Mouse (Mus musculus): ENCODE results near the gene Pdcl3. TPM values are rescaled to one million over a fixed set of nuclear protein-coding genes. Genes with fewer than 3 reads are reported as not detected.

The Pdcl3 gene
- polyA plus RNA-seq, 1 experiment from 2014 or later = 139 TPM

- no peak for ATAC-seq
- Histone ChIP-seq H3K9me3 (ENCODE audit: low read length) (no peaks in the 10 kb centered on the region), H3K9ac (replicated peaks; ENCODE audit: low read depth) (no peak overlapping the region), H3K4me3 (ENCODE audit: low read depth, low read length) (no peak overlapping the region), H3K27ac (ENCODE audit: low read length) (no peak overlapping the region), H3K4me1 (ENCODE audit: insufficient read depth, low read depth, low read length) (0 out of 2 replicates have a peak, but pooled peaks cover 3% of the 10 kb centered on the region), H3K4me2 (replicated peaks; ENCODE audit: low read depth, low read length) (no peak overlapping the region), H3K27me3 (replicated peaks; ENCODE audit: insufficient read depth, low read length) (no peaks in the 10 kb centered on the region), H3K36me3 (ENCODE audit: insufficient read depth, low read length) (peaks cover 34% of the 10 kb centered on the region)
- 72% methylated on average over 3 of the region's 3 CpGs for WGBS
- DNase-seq (ENCODE audit: low spot score) = no peak
- TF ChIP-seq CTCF (IDR thresholded peaks at IDR 0.05) = no peak
- no peak for TF ChIP-seq EP300 (IDR thresholded peaks at IDR 0.05)
Measured at GRCm38 (mm10) chr1:38992365-38992764, 7.0 kb downstream of the Pdcl3 start.

GRCm38 (mm10) chr1:39001106-39001505 lies 15.7 kb downstream of the Pdcl3 start:
- ATAC-seq = peak; percentile 57
- no peak overlapping the region for H3K9ac ChIP-seq (replicated peaks; ENCODE audit: low read depth)
- H3K4me3 ChIP-seq (ENCODE audit: low read depth, low read length) = no peak overlapping the region
- H3K4me2 ChIP-seq (replicated peaks; ENCODE audit: low read depth, low read length) = no peak overlapping the region
- TF ChIP-seq CTCF (IDR thresholded peaks at IDR 0.05) = peak; percentile 92
- TF ChIP-seq EP300 (IDR thresholded peaks at IDR 0.05) = no peak
- no peaks in the 10 kb centered on the region for H3K27me3 ChIP-seq (replicated peaks; ENCODE audit: insufficient read depth, low read length)
- no peaks in the 10 kb centered on the region for H3K4me1 ChIP-seq (ENCODE audit: insufficient read depth, low read depth, low read length)
- H3K9me3 ChIP-seq (ENCODE audit: low read length) = no peaks in the 10 kb centered on the region
- H3K36me3 ChIP-seq (ENCODE audit: insufficient read depth, low read length) = peaks cover 11% of the 10 kb centered on the region; the same call in 1 of the 2 replicates
- H3K27ac ChIP-seq (ENCODE audit: low read length) = no peak overlapping the region
- 14% methylated on average over 5 of the region's 5 CpGs for WGBS
- peak; percentile 83 for DNase-seq (ENCODE audit: low spot score)

- no peaks in the 10 kb centered on the region for H3K9me3 ChIP-seq (ENCODE audit: low read length)
- H3K27ac ChIP-seq (ENCODE audit: low read length) = no peak overlapping the region
- ATAC-seq (no peak), DNase-seq (ENCODE audit: low spot score) (no peak)
- H3K4me1 ChIP-seq (ENCODE audit: insufficient read depth, low read depth, low read length) = no peaks in the 10 kb centered on the region
- H3K4me2 ChIP-seq (replicated peaks; ENCODE audit: low read depth, low read length) = no peak overlapping the region
- TF ChIP-seq CTCF (IDR thresholded peaks at IDR 0.05) (no peak), EP300 (IDR thresholded peaks at IDR 0.05) (no peak)
- H3K4me3 ChIP-seq (ENCODE audit: low read depth, low read length) = no peak overlapping the region
- WGBS = 77% methylated on average over 10 of the region's 10 CpGs
- H3K9ac ChIP-seq (replicated peaks; ENCODE audit: low read depth) = no peak overlapping the region
- H3K27me3 ChIP-seq (replicated peaks; ENCODE audit: insufficient read depth, low read length) = no peaks in the 10 kb centered on the region
- H3K36me3 ChIP-seq (ENCODE audit: insufficient read depth, low read length) = no peaks in the 10 kb centered on the region
Measured at GRCm38 (mm10) chr1:39005751-39006354, 20.4 kb downstream of the Pdcl3 start.

- ATAC-seq = no peak
- no peaks in the 10 kb centered on the region for H3K36me3 ChIP-seq (ENCODE audit: insufficient read depth, low read length)
- no peak for DNase-seq (ENCODE audit: low spot score)
- H3K27me3 ChIP-seq (replicated peaks; ENCODE audit: insufficient read depth, low read length) = no peaks in the 10 kb centered on the region
- H3K9me3 ChIP-seq (ENCODE audit: low read length) = no peaks in the 10 kb centered on the region
- H3K9ac ChIP-seq (replicated peaks; ENCODE audit: low read depth) = no peak overlapping the region
- no peak overlapping the region for H3K4me2 ChIP-seq (replicated peaks; ENCODE audit: low read depth, low read length)
- 33% methylated on average over 11 of the region's 11 CpGs for WGBS
- H3K4me3 ChIP-seq (ENCODE audit: low read depth, low read length) = no peak overlapping the region
- TF ChIP-seq EP300 (IDR thresholded peaks at IDR 0.05) (no peak), CTCF (IDR thresholded peaks at IDR 0.05) (no peak)
- no peaks in the 10 kb centered on the region for H3K4me1 ChIP-seq (ENCODE audit: insufficient read depth, low read depth, low read length)
- H3K27ac ChIP-seq (ENCODE audit: low read length) = no peak overlapping the region
Measured at GRCm38 (mm10) chr1:39006830-39007829, 21.7 kb downstream of the Pdcl3 start.

DNA sequence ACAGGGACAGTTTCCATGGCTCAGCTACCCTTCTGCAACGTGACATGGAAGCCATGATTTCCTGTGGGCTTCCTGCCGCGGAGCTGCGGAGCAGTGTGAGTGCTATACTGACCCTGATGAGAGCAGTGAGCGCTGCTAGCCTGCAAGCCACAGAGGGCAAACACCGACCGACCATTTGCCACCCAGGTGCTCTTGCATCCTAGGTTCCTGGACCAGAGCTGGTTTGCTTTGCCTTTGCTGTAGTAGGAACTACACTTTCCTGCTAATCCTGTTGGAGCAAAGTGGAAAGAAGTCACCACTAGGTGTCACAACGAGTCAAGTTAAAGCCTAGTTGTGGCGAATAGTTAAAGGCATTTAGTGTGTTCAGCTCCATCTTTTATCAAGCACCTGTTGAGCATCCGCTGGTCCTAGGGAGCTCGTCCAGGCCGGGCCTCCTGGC lies 25.2 kb downstream of the Pdcl3 start:
- TF ChIP-seq CTCF (IDR thresholded peaks at IDR 0.05) (peak; percentile 89), EP300 (IDR thresholded peaks at IDR 0.05) (no peak)
- DNase-seq (ENCODE audit: low spot score) (peak; percentile 90), ATAC-seq (peak; percentile 61)
- Histone ChIP-seq H3K4me1 (ENCODE audit: insufficient read depth, low read depth, low read length) (no peaks in the 10 kb centered on the region), H3K9ac (replicated peaks; ENCODE audit: low read depth) (no peak overlapping the region), H3K9me3 (ENCODE audit: low read length) (no peaks in the 10 kb centered on the region), H3K27me3 (replicated peaks; ENCODE audit: insufficient read depth, low read length) (no peaks in the 10 kb centered on the region), H3K4me3 (ENCODE audit: low read depth, low read length) (no peak overlapping the region), H3K27ac (ENCODE audit: low read length) (no peak overlapping the region), H3K36me3 (ENCODE audit: insufficient read depth, low read length) (no peaks in the 10 kb centered on the region), H3K4me2 (replicated peaks; ENCODE audit: low read depth, low read length) (no peak overlapping the region)
- WGBS = 15% methylated on average over 12 of the region's 12 CpGs

- Histone ChIP-seq H3K36me3 (ENCODE audit: insufficient read depth, low read length) (no peaks in the 10 kb centered on the region), H3K9ac (replicated peaks; ENCODE audit: low read depth) (no peak overlapping the region), H3K27me3 (replicated peaks; ENCODE audit: insufficient read depth, low read length) (no peaks in the 10 kb centered on the region), H3K4me2 (replicated peaks; ENCODE audit: low read depth, low read length) (no peak overlapping the region), H3K4me3 (ENCODE audit: low read depth, low read length) (no peak overlapping the region), H3K4me1 (ENCODE audit: insufficient read depth, low read depth, low read length) (no peaks in the 10 kb centered on the region), H3K9me3 (ENCODE audit: low read length) (no peaks in the 10 kb centered on the region), H3K27ac (ENCODE audit: low read length) (no peak overlapping the region)
- ATAC-seq (no peak), DNase-seq (ENCODE audit: low spot score) (no peak)
- TF ChIP-seq EP300 (IDR thresholded peaks at IDR 0.05) (no peak), CTCF (IDR thresholded peaks at IDR 0.05) (no peak)
- 76% methylated on average over 13 of the region's 13 CpGs for WGBS
Measured at GRCm38 (mm10) chr1:39012576-39012975, 27.2 kb downstream of the Pdcl3 start.

Measured in lung, postnatal 0 days (tissue).